Mouse (Mus musculus) T-helper 2 cell (primary cell): ENCODE results near the gene B4galt4.
"Not testable (repeated sequence)": the region's sequence is repeated elsewhere in the genome, so short reads cannot be mapped to it uniquely, and the experiment has no call there.

Source experiments
- in situ Hi-C: fragments of 300-600 bp; cut with MboI, MseI; formaldehyde crosslinking; loops from one replicate; pipeline ENCODE4 v1.15.1; 2025; ENCODE audit warnings: high pct_unique_total_duplicates

Gene B4galt4

DNA sequence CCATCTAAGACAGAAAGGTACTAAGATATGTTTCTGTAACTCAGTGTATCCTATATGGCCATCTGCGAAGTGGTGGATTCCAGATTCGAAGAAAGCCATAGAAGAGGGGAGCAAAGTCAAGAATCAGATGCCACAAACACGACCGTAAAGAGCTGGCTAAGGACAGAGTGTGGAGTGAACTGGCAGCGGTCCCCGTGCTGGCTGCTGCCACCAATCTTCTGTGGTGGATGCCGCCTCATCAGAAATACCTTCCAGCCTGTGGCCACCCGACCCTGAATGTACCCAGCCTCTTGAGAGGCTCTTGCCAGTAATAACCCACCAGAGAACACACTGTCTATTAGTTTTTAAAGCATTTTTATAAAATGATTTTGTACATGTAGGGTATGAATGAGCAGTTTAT, 26.3 kb downstream of the B4galt4 start:
- in situ Hi-C loops, result no loop called here

GRCm38 (mm10) chr16:38769529-38769928, 27.5 kb downstream of the B4galt4 start:
- in situ Hi-C loops, result no loop called here

GRCm38 (mm10) chr16:38771145-38771544, 29.1 kb downstream of the B4galt4 start:
- in situ Hi-C loops, result no loop called here

GRCm38 (mm10) chr16:38772906-38773496, 30.9 kb downstream of the B4galt4 start:
- in situ Hi-C loops, result no loop called here

DNA sequence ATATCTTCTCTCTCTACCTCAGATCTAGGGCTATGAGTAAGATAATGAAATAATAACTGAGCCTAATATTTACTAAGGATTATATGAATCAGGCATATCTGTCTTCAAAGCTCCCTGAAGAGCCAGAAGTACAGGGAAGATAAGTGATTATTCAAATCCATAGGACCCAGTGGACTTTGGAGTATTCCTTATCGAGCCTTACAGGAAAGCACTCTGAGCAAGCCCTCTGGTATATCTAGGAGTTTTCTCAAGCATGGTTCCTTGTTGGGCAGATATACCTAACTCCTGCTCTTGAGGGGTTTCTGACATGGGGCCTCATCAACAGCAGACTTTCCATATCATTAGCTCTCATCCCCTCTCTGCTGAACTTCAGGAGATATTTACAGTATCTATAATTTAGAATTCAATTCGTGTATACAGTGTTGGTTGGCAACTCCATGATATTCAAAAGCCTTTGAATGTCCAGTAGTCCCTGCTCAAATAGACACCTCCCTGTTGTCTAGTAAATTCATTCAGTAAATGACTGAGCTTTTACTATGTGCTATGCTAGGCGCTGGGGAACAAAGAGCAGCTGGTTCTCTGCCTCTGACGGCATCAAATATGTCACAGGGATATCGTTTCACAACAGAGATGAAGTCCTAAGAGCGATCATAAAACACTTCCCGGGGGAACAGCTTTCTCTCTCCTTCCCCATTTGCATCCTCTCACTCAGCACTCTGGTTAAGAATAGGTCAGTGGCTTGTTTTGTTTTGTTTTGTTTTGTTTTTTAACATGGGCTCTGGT, 33.1 kb downstream of the B4galt4 start:
- in situ Hi-C loops, result no loop called here

GRCm38 (mm10) chr16:38776342-38776741, 34.3 kb downstream of the B4galt4 start:
- in situ Hi-C loops, result no loop called here

- in situ Hi-C loops, result no loop called here
These were observed 39.0 kb downstream of the B4galt4 start for GRCm38 (mm10) chr16:38780960-38781572.

DNA sequence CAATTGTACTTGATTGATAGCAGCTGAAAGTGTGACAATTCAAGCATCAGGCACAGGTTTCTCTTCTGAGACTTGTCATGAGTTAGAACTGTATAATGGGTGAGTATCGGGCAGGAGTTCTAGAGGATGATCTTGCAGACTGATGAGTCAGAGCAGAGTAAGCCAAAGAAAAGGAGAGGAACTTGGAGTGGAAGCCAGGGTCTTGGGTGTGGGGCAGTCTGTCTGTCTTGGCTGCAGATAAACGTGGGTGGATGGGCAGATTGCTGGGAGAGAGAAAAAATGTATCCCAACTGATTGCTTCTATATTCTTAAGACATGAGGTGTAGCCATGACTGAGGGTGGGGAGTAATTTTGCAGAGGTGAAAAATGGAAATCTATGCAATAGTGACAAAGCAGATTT, 39.9 kb downstream of the B4galt4 start:
- in situ Hi-C loops, result no loop called here

GRCm38 (mm10) chr16:38782524-38783067, 40.5 kb downstream of the B4galt4 start:
- in situ Hi-C loops, result no loop called here

DNA sequence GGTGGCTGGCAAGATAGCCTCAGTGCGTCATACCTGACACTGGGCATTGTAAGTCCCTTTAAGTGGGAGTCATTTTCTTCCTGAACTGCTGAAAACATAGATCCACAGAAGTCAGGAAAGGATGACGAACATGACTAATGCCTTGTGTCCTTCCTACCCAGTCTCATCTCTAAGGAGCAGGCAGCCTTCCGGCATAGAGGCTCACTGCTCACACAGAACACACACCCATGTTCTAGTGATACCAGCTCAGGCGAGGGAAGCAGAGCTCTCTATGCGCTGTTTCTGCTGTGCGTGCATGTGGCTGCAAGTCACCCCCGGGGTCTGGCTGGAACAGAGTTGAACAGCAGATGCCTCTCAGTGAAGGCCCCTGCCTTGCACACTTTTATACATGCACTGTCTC, 43.2 kb downstream of the B4galt4 start:
- in situ Hi-C loops, result no loop called here

- in situ Hi-C loops, result no loop called here
These were observed 47.0 kb downstream of the B4galt4 start for GRCm38 (mm10) chr16:38789016-38789415.

- in situ Hi-C loops, result no loop called here
These were observed 47.9 kb downstream of the B4galt4 start for GRCm38 (mm10) chr16:38789966-38790365.

- in situ Hi-C loops, result no loop called here
These were observed 51.1 kb downstream of the B4galt4 start for GRCm38 (mm10) chr16:38793120-38793519.

GRCm38 (mm10) chr16:38798957-38799450, 56.9 kb downstream of the B4galt4 start:
- in situ Hi-C loops, result no loop called here

DNA sequence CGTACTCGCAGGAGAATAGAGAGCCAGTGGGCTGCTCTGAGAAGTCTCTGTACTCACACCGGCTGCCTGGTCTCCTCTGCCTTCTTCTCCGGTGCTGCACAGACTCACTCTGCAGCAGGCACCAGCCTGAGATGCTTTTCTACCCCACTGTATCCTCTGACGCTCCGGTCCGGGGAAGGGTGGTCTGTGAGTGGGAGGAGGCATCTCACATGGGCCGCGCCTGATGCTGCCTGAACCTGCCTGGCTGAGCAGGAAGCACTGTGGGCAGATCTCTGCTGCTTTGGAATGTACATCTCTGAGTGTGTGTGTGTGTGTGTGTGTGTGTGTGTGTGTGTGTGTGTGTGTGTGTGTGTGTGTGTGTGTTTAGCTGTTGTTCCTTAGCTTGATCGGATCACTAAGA, 58.0 kb downstream of the B4galt4 start, which contains the start of gene Upk1b:
Upk1b (minus strand) TSS at position 238 of the 400 bp plus-strand sequence.
- in situ Hi-C loops, result no loop called here

- in situ Hi-C loops, result not testable (repeated sequence)
These were observed 65.7 kb downstream of the B4galt4 start for GRCm38 (mm10) chr16:38807796-38808195.

- in situ Hi-C loops, result loop anchor here (10.0 kb wide), 1 partner anchor 185 kb away; no protein-coding TSS in a partner anchor
These were observed 68.1 kb downstream of the B4galt4 start for GRCm38 (mm10) chr16:38810196-38810595.

DNA sequence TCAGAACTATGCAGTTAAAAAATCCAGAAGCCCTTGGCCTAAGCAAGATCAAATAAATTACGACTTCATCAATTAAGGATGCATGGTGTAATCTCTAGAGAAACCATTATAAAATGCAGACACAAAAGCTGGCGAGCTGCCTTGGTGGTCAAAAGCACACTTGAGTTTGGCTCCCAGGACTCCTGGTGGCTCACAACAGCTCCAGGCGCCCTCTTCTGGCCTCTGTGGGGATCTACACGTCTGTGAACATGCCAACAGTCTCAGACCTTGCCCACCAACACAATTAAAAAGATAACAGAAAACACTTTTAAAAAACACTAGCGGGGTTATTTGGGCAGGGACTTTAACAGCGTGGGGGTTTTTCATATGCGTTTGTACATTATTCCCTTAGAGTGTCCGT, 70.5 kb downstream of the B4galt4 start:
- in situ Hi-C loops, result loop anchor here (10.0 kb wide), 1 partner anchor 188 kb away; no protein-coding TSS in a partner anchor
